Mouse (Mus musculus) thymus, postnatal 0 days (tissue): ENCODE data around the gene Abca4. TPM values are rescaled to one million over a fixed set of nuclear protein-coding genes. Genes with fewer than 3 reads are reported as not detected.

ENCODE experiments used
- DNase-seq: peaks from one replicate; pipeline ENCODE4 v3.0.0-alpha.2; 2015; ENCODE audit warnings: low spot score
- polyA plus RNA-seq: library from polyadenylated mRNA; unstranded; fragments of >200 nt; fragmentation: Nextera tagmentation; extraction: Ambion mirVana; gene quantifications from 2 replicates; pipeline ENCODE4 v1.2.1, GENCODE M21; 2015

Abca4 gene
- 0.18 and 0.42 TPM in 2 replicates for polyA plus RNA-seq

DNA sequence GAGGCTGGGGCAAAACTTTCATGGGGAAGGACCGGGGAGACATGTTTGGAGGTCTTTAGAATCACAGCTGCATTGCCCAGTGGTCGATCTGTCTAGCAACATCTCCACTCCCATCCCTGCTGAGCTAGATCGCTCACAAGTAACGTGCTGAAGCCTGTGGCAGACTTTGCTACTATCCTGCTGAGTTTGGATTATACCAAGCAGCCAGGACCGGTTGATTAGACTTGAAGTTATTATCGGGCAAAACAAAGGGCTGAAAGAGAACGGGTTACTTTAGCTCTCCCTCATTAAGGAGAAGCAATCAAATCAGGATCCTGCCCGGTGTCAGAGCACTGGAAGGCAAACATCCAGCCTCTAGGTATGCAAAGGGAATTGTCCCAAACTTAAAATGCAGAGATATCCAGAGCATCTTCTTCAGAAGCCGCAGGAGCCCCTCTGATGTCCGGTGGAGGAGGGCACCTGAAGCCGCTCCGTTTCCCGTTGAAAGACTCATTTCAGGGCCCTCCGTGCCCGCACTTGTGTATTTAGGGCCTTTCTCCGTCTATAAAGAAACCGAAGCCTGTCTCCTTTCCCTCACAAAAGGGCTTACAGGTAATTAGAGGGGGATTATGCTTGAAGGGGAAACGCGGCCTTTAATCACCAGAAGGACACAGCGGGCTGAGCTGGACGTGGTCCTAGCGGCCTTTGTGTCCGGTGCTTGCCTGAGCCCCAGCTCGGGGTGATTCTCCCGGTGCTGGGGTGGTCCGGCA is at the start of gene Abca4:
Abca4 (plus strand) TSS at position 645 of the 749 bp plus-strand sequence.
- no peak for DNase-seq

DNA sequence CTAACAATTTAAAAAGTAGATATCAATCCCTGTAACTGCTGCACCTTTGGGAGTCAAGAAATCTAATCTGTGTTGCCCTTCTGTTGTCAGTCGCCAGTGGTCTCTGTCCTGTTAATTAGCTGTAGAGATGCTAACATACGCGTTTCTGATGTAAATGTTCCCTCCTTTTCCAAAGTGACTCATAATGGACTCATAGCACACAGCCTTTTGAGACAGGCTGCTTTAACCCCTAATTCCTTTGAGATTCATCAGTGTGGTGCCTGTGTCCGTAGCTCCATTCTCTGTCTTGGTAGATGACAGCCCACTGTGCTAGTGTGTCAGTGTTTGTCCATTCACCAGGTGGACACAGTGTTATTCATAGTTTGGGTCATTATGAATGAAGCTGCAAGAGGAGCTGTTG is 49.1 kb upstream of the Abca4 start:
- no peak for DNase-seq

DNA sequence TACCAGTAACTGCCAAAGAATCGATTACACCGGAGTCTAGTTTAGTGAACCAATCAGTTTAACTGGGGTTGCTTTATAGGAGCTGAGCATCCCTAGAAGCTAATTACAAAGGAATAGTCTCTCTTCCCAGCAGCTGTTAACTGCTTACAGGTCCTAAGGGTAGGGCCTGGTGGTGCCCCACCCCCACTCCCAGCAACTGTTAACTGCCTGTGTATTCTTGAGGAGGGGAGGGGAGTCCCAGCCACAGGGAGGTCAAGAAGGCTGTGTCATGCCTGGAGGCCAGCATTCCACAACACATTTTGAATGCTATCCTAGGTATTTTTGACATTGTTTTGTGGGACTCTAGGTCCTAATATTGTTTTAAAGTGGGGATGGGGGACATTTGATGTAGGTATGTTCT is 44.3 kb upstream of the Abca4 start:
- no peak for DNase-seq

DNA sequence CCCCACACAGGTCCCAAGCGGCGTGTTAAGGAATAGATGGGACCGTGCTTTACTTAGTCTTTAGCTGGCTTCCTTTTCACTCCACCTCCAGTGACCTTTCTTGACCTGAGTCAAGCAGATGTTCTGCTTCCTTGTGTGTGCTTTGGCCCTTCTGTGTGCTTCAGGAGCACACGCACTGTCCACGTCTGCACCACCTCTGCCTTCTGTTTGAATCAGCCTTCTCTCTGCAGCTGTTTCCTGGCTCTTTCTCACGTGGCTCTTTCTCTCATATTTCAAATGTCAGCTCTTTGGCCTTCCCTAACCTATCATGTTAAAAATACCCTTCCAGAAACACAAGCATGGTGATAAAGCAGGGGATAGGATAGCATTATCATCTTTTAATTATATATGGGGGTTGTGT is 42.7 kb upstream of the Abca4 start:
- no peak for DNase-seq

DNA sequence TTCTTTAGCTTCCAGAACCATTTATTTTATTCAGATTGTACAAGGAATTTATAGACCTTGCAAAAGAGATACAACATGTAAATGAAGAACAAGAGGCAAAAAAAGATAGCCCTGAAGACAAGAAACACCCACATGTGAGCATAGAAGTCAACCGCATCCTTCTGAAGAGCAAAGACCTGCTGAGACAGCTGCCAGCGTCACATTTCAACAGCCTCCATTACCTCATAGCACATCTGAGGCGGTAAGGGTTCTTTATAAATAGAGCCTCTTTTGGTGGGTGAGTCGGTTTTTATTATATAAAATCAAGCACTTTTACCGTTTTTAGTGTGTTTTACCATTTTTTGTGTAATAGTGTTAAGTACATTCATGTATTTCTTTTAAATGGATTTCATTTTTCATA is 34.4 kb upstream of the Abca4 start:
- no peak for DNase-seq

DNA sequence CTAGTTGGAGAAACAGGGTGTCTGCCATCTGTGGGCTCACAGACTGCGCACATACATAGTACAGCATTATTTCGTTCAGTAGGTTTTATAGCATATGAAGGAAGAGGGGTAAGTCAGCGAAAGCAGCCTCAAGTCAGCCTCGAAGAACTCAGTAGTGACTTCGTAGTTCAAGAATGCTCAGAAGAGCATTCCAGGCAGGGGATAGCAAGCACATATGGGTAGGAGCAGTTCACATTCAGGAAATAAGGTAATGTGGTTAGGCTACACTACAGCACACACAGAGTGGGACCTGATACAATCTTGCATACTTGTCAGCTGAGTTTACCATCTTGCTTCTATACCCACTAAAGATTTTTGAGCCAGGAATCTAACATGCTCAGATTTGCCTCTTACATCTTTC is 34.0 kb upstream of the Abca4 start:
- DNase-seq, result no peak

DNA sequence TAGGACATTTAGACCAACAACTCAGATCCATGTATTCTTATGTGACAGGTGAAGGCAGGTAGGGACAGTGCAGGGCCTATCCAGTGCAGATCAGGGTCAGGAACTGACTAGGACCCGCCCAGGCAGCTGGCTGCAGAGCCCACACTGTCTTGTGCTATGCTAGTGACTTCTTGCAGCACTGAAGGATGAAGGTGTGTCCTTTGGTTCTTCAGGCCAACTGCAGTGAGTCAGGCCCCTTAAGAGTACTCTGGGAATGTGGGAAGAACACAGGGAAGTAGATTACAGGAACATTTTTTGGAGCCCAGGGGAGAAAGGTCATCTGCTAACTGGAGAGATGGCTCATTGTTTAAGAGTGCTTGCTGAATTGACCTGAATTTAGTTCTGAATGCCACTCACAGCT is 31.8 kb upstream of the Abca4 start:
- DNase-seq, result no peak

DNA sequence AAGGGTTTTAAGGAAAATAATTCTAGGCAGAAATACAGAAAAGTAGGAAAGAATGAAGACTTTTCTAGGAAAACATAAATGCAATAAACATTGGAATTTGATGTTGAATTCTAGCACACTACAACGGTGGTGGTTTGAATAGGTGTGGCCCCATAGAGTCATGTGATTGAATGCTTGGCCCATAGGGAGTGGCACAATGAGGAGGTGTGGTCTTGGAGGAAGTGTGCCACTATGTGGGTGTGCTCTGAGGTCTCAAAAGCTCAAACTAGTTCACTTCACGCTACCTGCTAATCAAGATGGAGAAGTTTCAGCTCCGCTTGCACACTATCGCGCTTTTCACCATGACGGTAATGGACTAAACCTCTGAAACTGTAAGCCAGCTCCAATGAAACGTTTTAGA is 25.8 kb upstream of the Abca4 start:
- no peak for DNase-seq

DNA sequence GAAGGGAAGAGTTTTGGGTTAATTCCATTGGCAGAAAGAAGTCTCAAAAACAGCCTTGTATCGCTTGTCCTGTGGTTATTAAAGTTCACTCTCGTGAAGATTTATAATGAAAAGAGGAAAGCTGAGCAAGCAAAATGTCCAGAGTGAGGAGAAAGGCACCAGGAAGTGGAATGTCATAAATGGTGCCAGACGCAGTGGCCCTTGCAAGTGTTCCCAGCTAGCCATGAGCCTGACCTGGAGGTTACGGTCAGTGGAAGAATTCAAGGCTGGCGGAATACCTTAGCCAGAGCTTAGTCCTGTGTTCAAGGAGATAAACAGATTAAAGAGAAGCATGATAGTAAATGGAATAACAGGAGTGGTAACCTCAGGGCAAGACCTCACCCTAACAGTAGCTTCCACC is 25.1 kb upstream of the Abca4 start:
- DNase-seq, result no peak

DNA sequence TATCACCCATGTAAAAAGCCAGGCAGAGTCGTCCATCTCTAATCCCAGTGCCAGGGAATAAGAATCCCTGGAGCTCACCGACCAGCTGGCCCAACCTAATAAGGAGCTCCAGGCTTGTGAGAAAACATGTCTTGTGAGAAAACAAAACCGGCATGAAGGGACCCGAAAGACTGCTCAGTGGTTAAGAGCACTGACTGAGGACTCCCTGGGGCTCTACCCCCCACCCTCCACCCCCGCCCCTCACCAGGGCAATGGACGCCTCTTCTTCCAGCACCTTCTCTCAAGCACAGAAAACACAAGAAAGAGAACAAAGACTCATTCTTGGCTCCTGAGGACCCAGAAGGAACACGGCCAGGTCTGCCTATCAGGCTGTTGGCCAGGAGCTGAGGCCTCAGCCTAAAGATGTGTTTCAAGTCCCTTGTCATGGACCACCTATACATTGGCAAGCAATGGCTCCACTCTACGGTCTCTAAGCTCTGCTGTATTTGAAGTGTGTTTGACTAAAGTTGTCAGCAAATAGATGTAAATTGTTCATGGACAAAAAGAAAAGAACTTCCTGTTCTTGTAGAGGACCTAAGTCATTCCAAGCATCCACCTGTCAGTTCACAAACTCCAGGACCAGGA is 23.1 kb upstream of the Abca4 start:
- DNase-seq, result no peak

DNA sequence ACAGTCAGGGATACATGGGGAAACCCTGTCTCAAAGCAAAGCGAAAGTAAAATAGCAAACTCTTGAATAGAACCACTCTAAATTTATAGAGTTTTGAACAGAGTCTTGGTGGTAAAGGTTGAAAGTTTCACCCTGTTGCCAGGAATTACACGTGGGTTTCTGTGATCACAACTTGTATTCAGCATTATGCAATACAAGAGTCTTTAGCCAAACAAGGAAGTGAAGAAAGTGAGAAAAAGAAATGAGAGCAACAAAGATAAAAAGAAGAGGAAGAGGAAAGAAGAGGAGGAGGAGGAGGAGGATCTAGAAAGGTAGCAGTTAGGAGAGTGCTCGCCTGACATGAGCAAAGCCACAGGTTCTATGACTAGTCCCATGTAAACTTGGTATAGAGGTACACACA is 21.9 kb upstream of the Abca4 start:
- no peak for DNase-seq

DNA sequence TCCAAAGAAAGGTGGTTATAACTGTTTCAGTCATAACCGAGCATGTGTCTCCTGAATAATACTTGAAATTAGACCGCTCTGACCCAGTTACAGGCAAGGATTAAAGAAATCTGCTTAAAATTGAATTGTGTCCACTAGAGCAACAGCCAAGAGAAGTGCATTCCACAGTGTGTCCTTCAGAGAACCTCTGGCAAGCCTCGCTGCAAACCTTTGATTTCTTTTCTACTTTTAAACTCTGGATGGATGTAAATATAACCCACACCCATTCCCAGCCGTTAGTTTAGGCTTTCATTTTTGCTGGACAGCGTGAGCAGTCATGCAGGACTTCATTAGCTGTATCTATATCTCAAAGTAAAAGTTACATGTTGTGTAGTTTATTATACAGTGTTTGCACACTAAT is 17.6 kb upstream of the Abca4 start:
- no peak for DNase-seq

DNA sequence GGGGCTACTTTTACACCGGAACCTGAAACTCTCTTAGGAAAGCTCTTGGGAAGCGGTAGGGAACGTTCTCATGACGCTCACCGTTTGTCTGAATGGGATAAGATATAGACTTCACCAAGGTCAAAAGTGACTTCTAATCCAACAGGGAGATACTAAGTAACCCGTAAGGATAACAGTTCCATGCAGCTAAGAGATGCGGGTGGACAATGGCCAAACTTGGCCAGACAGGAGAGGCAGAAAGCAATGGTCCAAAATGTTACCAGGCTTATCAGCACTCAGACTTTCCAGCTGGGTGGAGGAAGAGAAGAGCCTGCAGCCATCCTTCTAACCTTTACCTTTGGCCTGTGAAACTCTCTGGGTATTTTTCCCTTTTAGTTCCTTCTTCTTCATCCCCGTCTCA is 16.5 kb upstream of the Abca4 start:
- no peak for DNase-seq

DNA sequence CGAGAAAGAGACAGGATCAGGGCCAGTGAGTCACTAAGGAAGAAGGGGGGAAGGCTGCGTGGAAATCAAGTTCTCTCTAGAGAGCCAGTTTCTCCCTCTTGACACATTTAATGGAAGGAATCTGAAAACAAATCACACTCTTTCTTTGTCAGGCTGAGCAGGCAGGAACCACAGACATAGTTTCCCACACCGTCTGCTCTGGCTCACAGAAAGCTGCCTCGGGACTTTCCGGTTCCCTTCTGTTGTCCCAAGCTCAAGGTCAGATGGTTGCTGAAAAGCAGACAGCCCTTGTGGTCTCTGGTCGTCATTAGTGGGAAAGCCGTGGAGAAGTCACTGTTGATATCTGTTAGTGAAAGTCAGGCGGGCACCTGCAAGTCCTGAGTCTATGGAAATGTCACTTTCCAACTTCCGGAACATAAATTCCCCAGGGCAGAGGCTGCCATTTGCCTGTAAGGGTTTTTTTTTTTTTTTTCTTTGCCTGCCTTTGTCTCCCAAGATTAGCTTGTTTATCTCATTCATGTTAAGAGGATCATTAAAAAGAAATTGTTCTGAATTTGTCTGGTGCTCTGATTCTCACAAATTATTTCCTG is 10.9 kb upstream of the Abca4 start:
- DNase-seq, result no peak

DNA sequence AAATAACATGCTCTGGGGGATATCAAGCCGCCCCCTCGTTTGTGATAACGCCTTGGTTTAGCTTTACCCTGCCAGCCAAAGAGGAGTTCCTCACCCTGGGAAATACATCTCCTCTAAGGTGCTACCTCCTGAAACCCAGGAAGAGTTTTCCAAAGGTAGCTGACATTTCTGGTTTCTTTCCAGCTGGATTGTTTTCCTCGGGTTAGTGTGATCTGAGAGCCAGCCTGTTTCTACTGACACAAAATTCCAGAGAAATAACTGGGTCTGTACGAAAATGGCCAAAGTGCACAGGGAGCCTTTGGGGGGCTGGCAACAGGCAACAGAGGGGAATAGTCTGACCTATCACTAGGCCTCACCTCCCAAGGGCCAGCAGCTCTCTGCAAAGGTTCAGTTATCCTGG is 10.0 kb upstream of the Abca4 start:
- no peak for DNase-seq

DNA sequence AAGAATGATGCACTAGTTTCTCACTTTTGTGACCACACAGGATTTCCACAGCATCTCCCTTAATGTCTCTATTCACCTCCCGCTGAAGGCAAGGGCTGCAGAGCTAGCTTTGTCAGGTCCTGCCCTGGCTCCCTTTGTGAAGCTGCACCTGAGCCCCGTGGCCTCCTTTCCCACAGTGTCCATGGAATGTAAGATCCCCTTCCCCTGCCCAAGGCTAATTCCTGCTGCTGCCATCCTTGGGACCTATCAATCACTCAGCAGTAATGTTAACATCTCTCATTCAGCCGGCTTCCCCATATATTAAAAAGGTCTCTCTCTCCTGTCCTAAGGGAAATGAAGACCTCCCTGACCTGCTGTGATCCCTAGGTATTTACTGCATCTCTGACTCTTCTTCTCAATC is 9.2 kb upstream of the Abca4 start:
- DNase-seq, result no peak

DNA sequence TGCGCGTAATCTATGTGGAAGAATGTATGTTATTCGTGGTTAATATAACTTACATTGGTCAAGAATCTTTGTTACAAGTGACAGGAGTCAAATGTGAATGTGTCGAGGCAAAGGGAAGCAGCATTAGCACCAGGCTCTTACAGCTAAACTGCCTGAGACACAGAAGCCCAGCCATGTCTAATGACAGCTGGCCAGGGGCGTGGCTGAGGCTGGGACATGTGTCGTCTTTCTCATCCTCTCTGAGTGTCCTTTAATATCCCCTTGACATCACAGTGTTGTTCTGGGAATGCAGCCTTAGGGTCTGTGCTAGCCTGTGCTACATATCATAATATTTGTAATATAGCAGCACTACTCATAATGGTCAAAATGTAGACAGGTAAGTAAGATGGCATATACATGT is 3.7 kb upstream of the Abca4 start:
- DNase-seq, result no peak

DNA sequence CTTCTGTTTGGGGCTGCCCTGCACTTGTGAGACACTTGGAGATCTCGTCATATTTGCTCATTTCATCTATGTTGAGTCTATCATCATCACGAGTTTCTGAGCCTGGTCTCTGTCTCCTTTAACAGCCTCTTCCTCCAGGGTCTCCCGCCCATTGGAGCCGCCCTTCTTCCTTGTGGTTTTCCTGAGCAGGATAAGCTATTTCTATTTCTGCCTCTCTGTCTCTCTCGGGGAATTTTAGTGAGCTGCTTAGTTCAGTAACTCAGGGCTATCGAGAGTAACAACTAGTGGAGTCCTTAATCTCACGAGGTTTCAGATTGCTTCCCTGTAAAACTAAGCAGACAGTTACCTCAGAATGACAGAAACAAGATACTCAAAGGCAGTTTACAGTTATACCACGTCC is 1.1 kb upstream of the Abca4 start:
- DNase-seq, result no peak

DNA sequence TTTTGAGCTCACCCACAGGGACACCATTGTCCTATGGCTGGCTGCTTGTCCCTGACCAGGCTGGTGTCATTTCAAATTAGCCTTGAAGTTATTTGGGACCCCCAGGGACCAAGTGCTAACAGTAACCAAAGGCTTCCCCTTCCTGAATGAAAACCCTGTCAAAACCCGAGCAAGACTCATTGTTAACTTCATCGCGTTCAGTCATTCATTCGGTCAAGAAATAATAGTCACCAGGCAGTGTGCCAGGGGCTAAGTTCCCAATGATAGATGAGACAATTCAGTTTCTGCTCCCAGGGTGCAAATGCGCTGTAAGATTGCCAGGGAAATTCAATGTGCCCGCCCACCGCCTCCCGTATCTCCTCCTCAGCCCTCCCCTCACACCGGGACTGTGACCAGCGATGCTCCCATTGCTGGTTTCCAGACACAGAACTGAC is 2.0 kb downstream of the Abca4 start:
- no peak for DNase-seq

DNA sequence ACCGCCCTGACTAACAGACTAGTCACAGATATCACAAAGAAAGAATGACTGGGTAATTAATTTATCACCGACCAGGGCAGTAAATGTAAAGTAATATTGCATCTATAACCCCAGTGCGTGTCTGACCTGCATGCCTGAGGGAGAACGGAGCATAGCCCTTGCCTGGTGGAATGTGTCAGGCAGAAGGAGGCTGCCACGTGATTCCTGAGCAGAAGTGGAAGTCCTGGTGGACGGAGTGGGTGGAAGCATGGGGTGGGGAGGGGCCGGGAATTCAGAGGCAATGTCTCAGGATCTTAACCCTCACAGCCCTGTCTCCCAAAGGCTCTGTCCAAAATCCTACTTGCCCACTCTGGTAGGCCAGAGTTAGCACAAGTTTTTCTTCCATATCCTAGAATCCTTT is 3.2 kb downstream of the Abca4 start:
- no peak for DNase-seq

DNA sequence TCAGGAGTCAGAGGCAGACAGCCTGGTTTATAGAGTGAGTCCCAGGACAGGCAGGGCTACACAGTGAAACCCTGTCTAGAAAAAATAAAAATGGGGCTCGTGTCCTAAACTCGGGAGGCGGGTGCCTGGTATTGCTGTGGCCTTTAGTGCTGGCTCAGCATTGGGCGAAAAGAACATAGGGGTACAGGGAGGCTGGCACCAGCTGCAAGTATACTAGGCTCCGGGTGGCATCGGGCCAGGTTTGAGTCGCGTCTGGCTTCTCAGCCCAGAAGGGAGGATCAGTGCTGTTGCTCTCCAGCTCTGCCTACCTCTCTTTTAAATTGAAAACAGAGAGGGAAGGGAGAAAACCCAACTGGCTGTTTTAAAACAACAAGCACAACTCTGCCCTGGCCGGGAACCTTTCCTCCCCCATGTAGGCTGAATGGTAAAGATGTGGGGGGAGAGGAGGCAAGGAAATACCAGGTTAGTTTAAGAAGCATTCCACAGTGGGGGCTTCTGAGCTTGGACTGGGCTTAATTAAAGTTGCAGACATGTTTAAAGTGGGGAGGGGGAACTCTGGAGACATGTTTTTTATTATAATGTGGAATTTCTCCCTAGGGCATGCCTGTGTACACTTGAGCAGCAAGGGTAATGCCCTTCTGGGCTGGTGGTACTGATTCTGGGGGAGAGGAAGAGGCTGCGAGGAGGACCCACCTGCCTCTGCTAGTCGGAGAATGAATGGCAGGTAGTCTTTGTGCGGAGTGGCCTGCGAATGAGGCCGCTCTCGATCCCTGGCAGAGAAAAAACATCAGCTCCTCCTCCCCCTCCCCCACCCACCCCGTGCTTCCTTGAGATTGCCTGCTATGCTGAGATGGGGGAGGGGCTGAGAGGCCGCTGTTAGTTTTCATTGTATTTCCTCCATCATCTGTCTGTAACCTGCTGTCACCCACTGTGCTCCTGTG is 3.9 kb downstream of the Abca4 start:
- no peak for DNase-seq

DNA sequence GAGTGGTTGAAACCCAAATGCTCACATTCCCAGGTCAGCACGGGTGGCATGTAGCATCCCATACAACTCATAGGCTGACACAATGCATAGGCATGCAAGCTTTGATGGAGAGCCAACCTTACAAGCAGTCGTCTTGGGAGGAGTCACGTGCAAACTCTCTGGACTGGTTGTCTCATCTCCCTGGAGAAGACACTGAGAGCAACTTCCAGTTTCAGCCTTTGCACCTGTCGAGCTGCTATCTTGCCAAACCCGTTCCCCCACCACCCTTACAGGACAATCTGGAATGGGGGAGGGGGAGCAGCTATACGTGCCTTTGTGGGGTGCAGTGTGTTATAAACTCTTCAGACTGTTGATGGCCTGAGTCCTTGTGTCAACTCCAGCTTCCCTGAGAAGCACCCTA is 4.9 kb downstream of the Abca4 start:
- no peak for DNase-seq
